Mouse (Mus musculus) embryonic facial prominence, embryonic 11.5 days (tissue): ENCODE data around the gene Necap2. TPM values are rescaled to one million over a fixed set of nuclear protein-coding genes. Genes with fewer than 3 reads are reported as not detected.

Experiments used
- ATAC-seq: fragments of 200-750 bp; cut with Nextera tagmentation; replicated peaks from 2 replicates; pipeline ENCODE4 v1.8.0; 2017; ENCODE audit warnings: low read depth; ENCODE audit not compliant: insufficient number of reproducible peaks, low FRiP score, low TSS enrichment
- DNase-seq: peaks from one replicate; pipeline ENCODE4 v3.0.0-alpha.2; 2015; ENCODE audit warnings: low spot score
- H3K27ac ChIP-seq: fragments of 300-500 bp; sonication (generic); replicated peaks from 2 replicates; pipeline ENCODE4 v1.5.1; 2014; ENCODE audit warnings: mild to moderate bottlenecking, low read depth, low read length, control low read depth
- H3K27me3 ChIP-seq: fragments of 300-500 bp; sonication (generic); 2 replicates; pipeline ENCODE4 v1.6.1; 2014; ENCODE audit warnings: mild to moderate bottlenecking, low read length, moderate library complexity, mixed read lengths; ENCODE audit not compliant: control insufficient read depth, insufficient read depth
- H3K36me3 ChIP-seq: fragments of 300-500 bp; sonication (generic); replicated peaks from 2 replicates; pipeline ENCODE4 v1.6.1; 2014; ENCODE audit warnings: low read depth, mild to moderate bottlenecking, low read length, moderate library complexity, mixed read lengths; ENCODE audit not compliant: control insufficient read depth, insufficient read depth
- H3K4me1 ChIP-seq: fragments of 300-500 bp; sonication (generic); 2 replicates; pipeline ENCODE4 v1.6.1; 2014; ENCODE audit warnings: low read length, mixed read lengths; ENCODE audit not compliant: control insufficient read depth, insufficient read depth
- H3K4me2 ChIP-seq: fragments of 300-500 bp; sonication (generic); 2 replicates; pipeline ENCODE4 v1.6.1; 2014; ENCODE audit warnings: low read depth, mild to moderate bottlenecking, control low read depth, low read length, moderate library complexity
- H3K4me3 ChIP-seq: fragments of 300-500 bp; sonication (generic); 2 replicates; pipeline ENCODE4 v1.5.1; 2014; ENCODE audit warnings: low read depth, low read length, control low read depth
- H3K9ac ChIP-seq: fragments of 300-500 bp; sonication (generic); replicated peaks from 2 replicates; pipeline ENCODE4 v1.6.1; 2014; ENCODE audit warnings: mild to moderate bottlenecking, control low read depth, low read length
- H3K9me3 ChIP-seq: fragments of 300-500 bp; sonication (generic); replicated peaks from 2 replicates; pipeline ENCODE4 v1.6.1; 2016; ENCODE audit warnings: mild to moderate bottlenecking, low read length, inconsistent platforms, mixed read lengths; ENCODE audit not compliant: control insufficient read depth
- WGBS: fragments of 180-500 bp; shearing (Covaris S2); extraction: QIAGEN DNeasy Blood & Tissue Kit; methylation state at CpG from one replicate; pipeline ENCODE4 v1.1.7; 2014; 5-methylcytosine and 5-hydroxymethylcytosine counted together
- polyA plus RNA-seq: library from polyadenylated mRNA; unstranded; fragments of >200 nt; fragmentation: Nextera tagmentation; extraction: Ambion mirVana; gene quantifications from 2 replicates; pipeline ENCODE4 v1.2.1, GENCODE M21; 2014

Necap2 gene
- polyA plus RNA-seq, 1 experiment from 2014 or later, result 57.0 TPM

GRCm38 (mm10) chr4:141069731-141070130 is 8.4 kb downstream of the Necap2 start:
- DNase-seq (peak; percentile 66), ATAC-seq (no peak)
- H3K27me3 ChIP-seq, result no peaks in the 10 kb centered on the region
- H3K36me3 ChIP-seq, result peaks cover 6% of the 10 kb centered on the region
- H3K9me3 ChIP-seq, result no peaks in the 10 kb centered on the region
- H3K9ac ChIP-seq, result no peak overlapping the region
- H3K4me3 ChIP-seq, result no peak overlapping the region
- H3K27ac ChIP-seq, result no peak overlapping the region
- WGBS, result 57% methylated on average over 4 of the region's 4 CpGs
- H3K4me2 ChIP-seq, result no peak overlapping the region
- H3K4me1 ChIP-seq, result no peaks in the 10 kb centered on the region

DNA sequence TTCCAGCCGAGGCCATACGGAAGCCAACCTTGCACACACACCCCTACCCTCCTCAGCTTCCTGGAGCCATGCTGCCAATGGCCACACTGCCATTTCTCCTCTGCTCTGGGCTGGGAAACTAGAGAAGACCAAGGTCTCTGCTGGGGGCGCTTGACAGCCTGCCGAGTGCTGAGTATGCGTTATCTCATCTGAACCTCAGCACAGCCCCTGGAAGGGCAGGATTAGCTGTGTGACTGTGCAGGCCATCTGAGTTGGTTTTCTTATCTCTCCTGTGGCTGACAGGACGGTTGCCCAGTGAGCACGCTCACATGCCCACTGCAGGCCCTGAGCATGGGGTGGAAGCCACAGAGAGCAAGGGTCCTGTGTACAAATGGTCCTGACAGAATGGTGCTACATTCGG is 9.5 kb downstream of the Necap2 start:
- H3K27me3 ChIP-seq, result no peaks in the 10 kb centered on the region
- H3K4me3 ChIP-seq, result no peak overlapping the region
- no peak overlapping the region for H3K27ac ChIP-seq
- no peak overlapping the region for H3K9ac ChIP-seq
- no peak overlapping the region for H3K4me2 ChIP-seq
- WGBS, result 84% methylated on average over 8 of the region's 8 CpGs
- DNase-seq (no peak), ATAC-seq (no peak)
- no peaks in the 10 kb centered on the region for H3K9me3 ChIP-seq
- H3K36me3 ChIP-seq, result peaks cover 6% of the 10 kb centered on the region
- no peaks in the 10 kb centered on the region for H3K4me1 ChIP-seq

DNA sequence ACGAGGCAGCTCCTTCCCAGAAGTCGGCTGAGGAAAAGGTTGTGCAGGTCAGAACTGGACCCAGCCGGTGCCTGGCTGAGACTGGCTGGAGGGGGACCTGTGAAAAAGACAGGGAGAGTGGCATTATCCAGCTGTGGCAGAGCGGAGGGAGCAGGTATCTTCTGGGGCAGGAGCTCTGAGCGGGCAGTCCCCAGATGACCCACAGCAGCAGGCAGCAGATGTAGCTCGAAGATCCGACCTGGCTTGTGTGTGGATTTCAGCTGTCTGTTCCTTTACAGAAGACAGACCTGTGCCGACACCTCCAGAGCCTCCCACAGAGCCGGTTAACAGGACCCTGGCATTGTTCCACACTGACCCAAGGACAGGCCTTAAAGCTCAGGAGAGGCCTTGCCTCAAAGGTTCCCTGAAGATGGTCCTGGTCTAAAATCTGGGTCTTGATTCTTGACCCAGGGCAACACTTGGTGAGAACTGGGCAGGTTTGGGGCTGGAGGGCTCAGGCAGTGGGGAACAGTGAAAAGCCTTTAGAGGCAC is 10.6 kb downstream of the Necap2 start:
- Histone ChIP-seq H3K4me3 (no peak overlapping the region), H3K4me1 (no peaks in the 10 kb centered on the region), H3K36me3 (peaks cover 6% of the 10 kb centered on the region), H3K4me2 (no peak overlapping the region), H3K27me3 (no peaks in the 10 kb centered on the region), H3K9me3 (no peaks in the 10 kb centered on the region), H3K27ac (no peak overlapping the region), H3K9ac (no peak overlapping the region)
- ATAC-seq (no peak), DNase-seq (no peak)
- WGBS, result 81% methylated on average over 9 of the region's 9 CpGs

GRCm38 (mm10) chr4:141066709-141067515 is 11.2 kb downstream of the Necap2 start:
- no peak for ATAC-seq
- H3K4me2 ChIP-seq, result no peak overlapping the region
- H3K4me1 ChIP-seq, result no peaks in the 10 kb centered on the region
- no peak overlapping the region for H3K4me3 ChIP-seq
- 86% methylated on average over 12 of the region's 12 CpGs for WGBS
- peaks cover 6% of the 10 kb centered on the region for H3K36me3 ChIP-seq
- H3K9ac ChIP-seq, result no peak overlapping the region
- no peak overlapping the region for H3K27ac ChIP-seq
- DNase-seq, result no peak
- H3K27me3 ChIP-seq, result no peaks in the 10 kb centered on the region
- no peaks in the 10 kb centered on the region for H3K9me3 ChIP-seq

DNA sequence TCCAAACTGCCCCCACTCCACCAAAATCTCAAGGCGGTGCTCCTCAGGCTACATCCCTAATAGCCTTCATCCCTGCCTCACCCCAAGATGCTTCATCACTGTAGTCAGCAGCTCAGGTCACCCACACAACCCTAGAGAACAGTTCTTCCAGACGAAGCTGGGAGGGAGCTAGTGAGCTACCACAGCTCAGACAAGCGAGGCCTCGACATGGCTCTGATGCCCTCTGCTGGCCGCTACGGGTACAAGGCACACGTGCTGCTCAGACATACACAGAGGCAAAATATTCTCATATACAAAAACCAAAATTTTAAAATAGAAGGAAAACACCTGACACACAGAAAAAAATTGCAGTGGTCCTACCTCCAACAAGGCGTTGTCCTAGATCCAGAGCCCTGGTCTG is 13.0 kb downstream of the Necap2 start:
- Histone ChIP-seq H3K4me1 (no peaks in the 10 kb centered on the region), H3K27ac (no peak overlapping the region), H3K27me3 (no peaks in the 10 kb centered on the region), H3K4me2 (no peak overlapping the region), H3K9me3 (no peaks in the 10 kb centered on the region), H3K36me3 (peaks cover 6% of the 10 kb centered on the region), H3K9ac (no peak overlapping the region), H3K4me3 (no peak overlapping the region)
- ATAC-seq (no peak), DNase-seq (peak; percentile 92)
- 7% methylated on average over 8 of the region's 8 CpGs for WGBS

DNA sequence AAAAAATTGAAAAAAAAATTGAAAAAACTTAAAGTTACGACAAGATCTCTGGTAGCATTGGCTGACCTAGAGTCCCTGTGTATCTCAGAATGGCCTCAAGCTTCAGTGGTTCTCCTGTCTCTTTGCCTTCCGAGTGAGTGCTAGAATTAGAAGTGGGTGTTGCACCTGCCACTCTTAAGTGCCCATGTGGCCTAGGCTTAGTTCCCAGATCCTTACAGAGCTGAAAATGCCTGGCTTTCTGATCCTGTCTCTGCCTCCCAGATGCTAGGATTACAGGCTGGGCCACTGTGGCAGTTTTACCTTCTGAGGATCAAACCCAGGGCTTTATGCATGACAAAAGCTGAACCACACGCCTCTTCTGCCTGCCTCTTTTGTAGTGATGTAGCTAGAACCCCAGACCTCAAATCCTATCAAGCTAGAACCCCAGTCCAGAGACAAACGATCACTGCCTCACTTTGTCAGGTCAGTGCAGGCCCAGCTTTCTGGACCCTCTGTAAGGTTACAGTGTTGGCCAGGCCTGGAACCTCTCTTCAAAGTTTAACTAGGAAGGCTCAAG is 14.0 kb downstream of the Necap2 start:
- H3K4me1 ChIP-seq, result no peaks in the 10 kb centered on the region
- no peaks in the 10 kb centered on the region for H3K27me3 ChIP-seq
- DNase-seq (no peak), ATAC-seq (no peak)
- no peaks in the 10 kb centered on the region for H3K9me3 ChIP-seq
- H3K36me3 ChIP-seq, result peaks cover 4% of the 10 kb centered on the region
- WGBS, result 79% methylated on average over 4 of the region's 4 CpGs
- no peak overlapping the region for H3K4me2 ChIP-seq
- H3K27ac ChIP-seq, result no peak overlapping the region
- no peak overlapping the region for H3K9ac ChIP-seq
- H3K4me3 ChIP-seq, result no peak overlapping the region

DNA sequence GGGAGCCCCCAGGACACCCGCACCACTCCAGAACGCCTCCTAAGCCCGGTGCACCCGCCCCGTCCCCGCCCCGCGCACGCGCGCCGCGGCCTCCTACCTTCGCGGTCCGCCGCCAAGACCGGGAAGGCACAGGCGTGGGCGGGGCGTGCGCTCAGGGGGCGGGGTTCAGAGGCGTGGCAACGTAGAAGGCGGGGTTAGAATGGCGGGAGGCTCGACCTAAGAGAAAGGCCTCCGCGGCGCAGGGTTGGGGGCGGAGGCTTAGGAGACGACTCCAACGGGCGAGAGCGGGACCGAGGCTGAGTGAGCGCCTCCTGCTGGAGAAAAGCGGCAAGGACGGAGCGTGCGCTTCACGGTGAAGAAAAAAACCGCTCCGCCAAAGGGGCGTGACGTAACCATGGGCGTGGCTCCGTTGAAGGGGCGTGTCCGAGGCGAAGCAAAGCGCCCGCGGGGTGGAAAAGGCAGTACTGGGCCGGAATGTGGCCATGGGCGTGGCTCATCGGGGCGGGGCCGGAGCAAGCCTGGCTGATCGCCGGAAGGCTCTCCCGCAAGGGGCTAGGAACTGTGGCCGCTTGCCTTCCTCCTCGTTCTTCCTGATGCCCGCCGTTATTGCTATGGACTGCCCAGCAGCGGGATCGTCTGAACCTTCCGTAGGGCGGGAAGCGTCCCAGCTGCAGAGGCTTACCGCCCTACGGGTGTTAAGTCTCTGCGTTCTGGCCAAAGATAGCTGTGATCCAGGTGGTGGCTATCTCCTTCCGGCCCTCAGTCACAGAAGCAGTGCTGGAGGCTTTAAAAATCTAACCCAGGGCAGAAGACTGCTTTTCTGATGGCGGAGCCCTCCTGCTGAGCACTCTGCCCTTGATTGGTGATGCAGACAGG is 17.5 kb downstream of the Necap2 start, which contains the start of gene Crocc:
Gene Crocc, minus strand, starts transcription at position 125 of the 876 bp plus-strand sequence.
- H3K27me3 ChIP-seq, result no peaks in the 10 kb centered on the region
- no peaks in the 10 kb centered on the region for H3K9me3 ChIP-seq
- DNase-seq (peak; percentile 100), ATAC-seq (peak; percentile 91)
- H3K4me2 ChIP-seq, result peak within 1 kb of the TSS; percentile 80
- H3K9ac ChIP-seq, result peak within 1 kb of the TSS; percentile 83
- peak within 1 kb of the TSS; percentile 83 for H3K27ac ChIP-seq
- under 1% methylated on average over 66 of the region's 77 CpGs for whole genome bisulfite sequencing
- H3K4me3 ChIP-seq, result peak within 1 kb of the TSS; percentile 67
- H3K36me3 ChIP-seq, result no peaks in the 10 kb centered on the region
- no peaks in the 10 kb centered on the region for H3K4me1 ChIP-seq
